Mouse (Mus musculus) forebrain, postnatal 0 days (tissue): ENCODE measurements at regions not wholly inside any gene's neighbourhood (a gene's known extent, or its start where the extent isn't known, plus 50 kb on each side); places are given as distances from the start of the nearest gene placed in this dataset.

Experiments used
- ATAC-seq: fragments of 200-750 bp; cut with Nextera tagmentation; 2 replicates; pipeline ENCODE4 v1.8.0; 2017; ENCODE audit warnings: mild to moderate bottlenecking, moderate library complexity
- DNase-seq: peaks from one replicate; pipeline ENCODE4 v3.0.0-alpha.2; 2015
- H3K27ac ChIP-seq: fragments of 300-500 bp; sonication (generic); 2 replicates; pipeline ENCODE4 v1.5.1; 2014; ENCODE audit warnings: low read depth, mild to moderate bottlenecking, antibody characterized with exemption, low read length, moderate library complexity, mixed read lengths
- H3K27me3 ChIP-seq: fragments of 300-500 bp; sonication (generic); 2 replicates; pipeline ENCODE4 v1.6.1; 2014; ENCODE audit warnings: mild to moderate bottlenecking, low read length, mixed read lengths; ENCODE audit not compliant: insufficient read depth
- H3K36me3 ChIP-seq: fragments of 300-500 bp; sonication (generic); 2 replicates; pipeline ENCODE4 v1.6.1; 2014; ENCODE audit warnings: mild to moderate bottlenecking, moderate library complexity; ENCODE audit not compliant: insufficient read depth
- H3K4me1 ChIP-seq: fragments of 300-500 bp; sonication (generic); 2 replicates; pipeline ENCODE4 v1.6.1; 2014; ENCODE audit warnings: antibody characterized with exemption; ENCODE audit not compliant: insufficient read depth
- H3K4me2 ChIP-seq: fragments of 300-500 bp; sonication (generic); 2 replicates; pipeline ENCODE4 v1.6.1; 2014; ENCODE audit warnings: low read depth, mild to moderate bottlenecking, moderate library complexity
- H3K4me3 ChIP-seq: fragments of 300-500 bp; sonication (generic); 2 replicates; pipeline ENCODE4 v1.5.1; 2014; ENCODE audit warnings: low read depth, low read length, mixed read lengths
- H3K9ac ChIP-seq: fragments of 300-500 bp; sonication (generic); 2 replicates; pipeline ENCODE4 v1.6.1; 2014; ENCODE audit warnings: mild to moderate bottlenecking
- H3K9me3 ChIP-seq: fragments of 300-500 bp; sonication (generic); 2 replicates; pipeline ENCODE4 v1.6.1; 2016; ENCODE audit warnings: low read length
- CTCF ChIP-seq: sonication (generic); IDR thresholded peaks from 2 replicates; pipeline ENCODE4 v1.5.1; 2016; ENCODE audit warnings: antibody characterized with exemption, control low read depth, low read depth
- whole genome bisulfite sequencing: fragments of 180-500 bp; shearing (Covaris S2); extraction: QIAGEN DNeasy Blood & Tissue Kit; methylation state at CpG from one replicate; pipeline ENCODE4 v1.1.7; 2014; 5-methylcytosine and 5-hydroxymethylcytosine counted together

GRCm38 (mm10) chr10:43742085-43743054, 159.2 kb downstream of the Qrsl1 start:
- no peaks in the 10 kb centered on the region for H3K36me3 ChIP-seq
- H3K27me3 ChIP-seq: no peaks in the 10 kb centered on the region
- WGBS: 6% methylated on average over 15 of the region's 15 CpGs
- no peak overlapping the region for H3K9ac ChIP-seq
- H3K4me3 ChIP-seq: no peak overlapping the region
- no peak overlapping the region for H3K27ac ChIP-seq
- peak; percentile 31 for DNase-seq
- H3K9me3 ChIP-seq: no peaks in the 10 kb centered on the region
- H3K4me1 ChIP-seq: peaks cover 4% of the 10 kb centered on the region
- peak overlapping the region; percentile 38 for H3K4me2 ChIP-seq
- ATAC-seq: peak; percentile 44
- TF ChIP-seq CTCF: no peak

- no peak overlapping the region for H3K9ac ChIP-seq
- H3K36me3 ChIP-seq: no peaks in the 10 kb centered on the region
- no peak for TF ChIP-seq CTCF
- H3K27me3 ChIP-seq: no peaks in the 10 kb centered on the region
- DNase-seq (no peak), ATAC-seq (no peak)
- no peak overlapping the region for H3K4me3 ChIP-seq
- H3K4me1 ChIP-seq: peaks cover 4% of the 10 kb centered on the region
- no peak overlapping the region for H3K27ac ChIP-seq
- H3K4me2 ChIP-seq: no peak overlapping the region
- WGBS: 94% methylated on average over 7 of the region's 7 CpGs
- H3K9me3 ChIP-seq: no peaks in the 10 kb centered on the region
Observed at GRCm38 (mm10) chr10:43743188-43744120, 158.1 kb downstream of the Qrsl1 start.

- Histone ChIP-seq H3K4me2 (no peak overlapping the region), H3K4me1 (no peaks in the 10 kb centered on the region; the same call in 1 of the 2 replicates), H3K27me3 (no peaks in the 10 kb centered on the region), H3K4me3 (no peak overlapping the region), H3K27ac (no peak overlapping the region), H3K9ac (no peak overlapping the region), H3K36me3 (no peaks in the 10 kb centered on the region), H3K9me3 (no peaks in the 10 kb centered on the region)
- DNase-seq (no peak), ATAC-seq (no peak)
- WGBS: 70% methylated on average over 8 of the region's 8 CpGs
- TF ChIP-seq CTCF: no peak
Observed at GRCm38 (mm10) chr10:43745931-43746630, 155.5 kb downstream of the Qrsl1 start.

- no peaks in the 10 kb centered on the region for H3K27me3 ChIP-seq
- no peaks in the 10 kb centered on the region for H3K36me3 ChIP-seq
- ATAC-seq (no peak), DNase-seq (no peak)
- no peak overlapping the region for H3K9ac ChIP-seq
- H3K27ac ChIP-seq: no peak overlapping the region
- H3K4me3 ChIP-seq: no peak overlapping the region
- no peaks in the 10 kb centered on the region; the same call in 1 of the 2 replicates for H3K4me1 ChIP-seq
- 100% methylated on average over 1 of the region's 1 CpGs for WGBS
- no peak overlapping the region for H3K4me2 ChIP-seq
- no peaks in the 10 kb centered on the region for H3K9me3 ChIP-seq
- no peak for TF ChIP-seq CTCF
Observed at GRCm38 (mm10) chr10:43746631-43747001, 154.9 kb downstream of the Qrsl1 start.

- WGBS: 93% methylated on average over 4 of the region's 4 CpGs
- TF ChIP-seq CTCF: no peak
- Histone ChIP-seq H3K9ac (no peak overlapping the region), H3K36me3 (no peaks in the 10 kb centered on the region), H3K4me3 (no peak overlapping the region), H3K4me2 (no peak overlapping the region), H3K4me1 (no peaks in the 10 kb centered on the region; the same call in 1 of the 2 replicates), H3K9me3 (no peaks in the 10 kb centered on the region), H3K27ac (no peak overlapping the region), H3K27me3 (no peaks in the 10 kb centered on the region)
- no peak for DNase-seq
- ATAC-seq: no peak
Observed at GRCm38 (mm10) chr10:43747541-43747940, 154.0 kb downstream of the Qrsl1 start.

GRCm38 (mm10) chr10:43748300-43748699, 153.2 kb downstream of the Qrsl1 start:
- Histone ChIP-seq H3K27me3 (no peaks in the 10 kb centered on the region), H3K4me3 (no peak overlapping the region), H3K9ac (no peak overlapping the region), H3K9me3 (no peaks in the 10 kb centered on the region), H3K4me2 (no peak overlapping the region), H3K36me3 (no peaks in the 10 kb centered on the region), H3K4me1 (no peaks in the 10 kb centered on the region), H3K27ac (no peak overlapping the region)
- TF ChIP-seq CTCF: no peak
- 93% methylated on average over 3 of the region's 3 CpGs for WGBS
- ATAC-seq: no peak
- DNase-seq: no peak
